Mouse (Mus musculus): ENCODE data around the gene Tmem151b.
A peak's percentile ranks its signal among the peaks of the same experiment; 100 is the strongest.

The Tmem151b gene

DNA sequence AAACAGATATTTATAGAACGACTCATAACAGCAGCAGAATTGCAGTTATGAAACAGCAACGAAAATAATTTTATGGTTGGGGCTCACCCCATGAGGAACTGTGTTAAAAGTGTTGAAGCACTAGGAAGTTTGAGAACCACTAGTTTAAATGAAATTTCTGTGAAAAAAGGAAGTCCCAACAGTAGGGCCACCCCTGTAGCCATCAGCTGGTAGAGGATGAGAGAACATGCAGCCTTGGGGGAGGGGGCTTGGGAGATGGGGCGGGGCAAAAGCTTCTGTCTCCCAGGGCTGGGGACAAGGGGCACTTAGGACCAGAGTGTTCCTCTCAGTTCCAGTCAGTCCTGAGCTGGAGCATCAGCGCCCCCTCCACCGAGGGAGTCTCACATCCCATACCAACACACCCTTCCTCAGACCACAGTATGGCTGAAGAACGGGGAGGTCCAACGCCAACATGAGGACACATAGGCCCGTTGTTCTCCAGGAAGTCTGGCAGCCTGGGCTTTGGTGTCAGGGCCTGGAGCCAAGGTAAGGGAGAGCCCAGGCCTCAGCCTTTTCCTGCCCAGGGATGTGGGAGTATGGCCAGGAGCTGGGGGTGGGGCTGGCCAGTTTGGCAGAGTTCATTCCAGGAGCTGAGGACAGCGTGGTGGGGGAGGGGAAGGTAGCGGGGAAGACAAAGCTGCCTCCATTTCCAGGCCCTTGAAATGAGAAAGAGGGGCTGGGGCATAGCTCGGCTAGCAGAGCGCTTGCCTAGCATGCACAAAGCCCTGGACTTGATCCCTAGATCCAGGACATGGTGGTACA, 34.8 kb upstream of the Tmem151b start:
- no peak for DNase-seq (ENCODE audit: low read depth in 1 of 2, low spot score in 2 of 2)

DNA sequence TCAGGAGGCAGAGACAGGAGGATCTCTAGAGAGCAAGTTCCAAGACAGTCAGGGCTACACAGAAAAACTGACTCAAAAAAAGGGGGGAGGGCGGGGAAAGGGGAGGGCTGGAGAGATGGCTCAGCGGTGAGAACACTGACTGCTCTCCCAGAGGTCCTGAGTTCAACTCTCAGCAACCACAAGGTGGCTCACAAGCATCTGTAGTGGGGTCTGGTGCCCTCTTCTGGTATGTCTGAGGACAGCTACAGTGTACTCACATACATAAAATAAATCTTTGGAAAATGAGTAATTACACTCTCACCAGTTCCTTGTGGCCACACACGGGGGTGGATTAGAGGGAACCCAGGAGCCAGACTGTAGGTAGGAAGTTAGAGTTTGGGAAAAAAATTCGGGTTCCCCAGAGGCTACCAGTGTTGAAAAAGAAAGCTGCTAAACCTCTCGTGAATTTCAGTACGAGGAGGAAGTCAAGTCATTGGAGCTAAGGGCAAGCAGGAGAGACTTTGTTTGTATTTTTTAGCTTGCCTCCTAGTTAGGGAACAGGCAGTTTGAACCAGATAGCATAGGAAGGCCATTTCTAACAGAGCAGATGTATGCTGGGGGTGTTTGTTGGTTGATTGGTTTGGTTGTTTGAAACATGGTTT, 33.4 kb upstream of the Tmem151b start:
- no peak for DNase-seq (ENCODE audit: low read depth in 1 of 2, low spot score in 2 of 2)

DNA sequence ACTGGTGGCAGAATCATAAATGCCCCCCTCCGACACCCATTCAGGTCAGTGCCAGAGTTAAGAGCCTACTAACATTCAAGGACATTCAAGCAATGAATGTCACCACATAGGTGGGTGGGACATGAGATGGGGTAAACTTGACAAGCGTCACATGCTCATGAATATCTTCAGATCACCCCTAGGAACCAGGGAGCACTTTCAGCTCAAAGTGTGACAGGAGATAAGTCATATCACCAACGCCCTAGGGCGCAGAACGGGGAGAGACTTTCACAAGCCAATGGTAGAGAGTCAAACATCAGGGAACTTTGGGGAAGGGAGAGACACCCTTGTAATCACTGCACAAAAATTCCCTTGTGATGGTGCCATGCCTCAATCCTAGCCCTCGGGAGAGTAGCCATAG, 32.7 kb upstream of the Tmem151b start:
- DNase-seq (ENCODE audit: low read depth in 1 of 2, low spot score in 2 of 2): no peak

DNA sequence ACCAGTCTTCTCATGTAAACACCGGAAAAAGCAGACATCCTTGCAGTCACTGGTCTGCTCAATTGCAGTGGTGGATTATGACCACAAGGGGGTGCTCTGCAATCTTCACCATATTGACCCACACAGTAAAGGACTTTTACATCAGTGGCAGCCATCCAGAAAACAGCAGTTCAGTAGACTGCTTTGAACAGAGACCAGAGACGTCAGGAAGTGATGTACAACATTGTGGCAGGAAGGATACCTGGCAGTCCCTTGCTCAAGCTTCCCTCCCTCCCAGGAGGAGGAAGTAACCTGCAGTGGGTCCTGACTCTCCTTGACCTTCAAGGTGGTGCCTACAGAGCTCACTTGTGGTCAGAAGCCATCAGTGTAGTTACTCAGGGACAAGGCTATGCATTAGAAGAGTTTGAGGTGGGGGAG, 32.1 kb upstream of the Tmem151b start:
- peak in 1 of 2 experiments; percentile 48 for DNase-seq (ENCODE audit: low read depth in 1 of 2, low spot score in 2 of 2)

DNA sequence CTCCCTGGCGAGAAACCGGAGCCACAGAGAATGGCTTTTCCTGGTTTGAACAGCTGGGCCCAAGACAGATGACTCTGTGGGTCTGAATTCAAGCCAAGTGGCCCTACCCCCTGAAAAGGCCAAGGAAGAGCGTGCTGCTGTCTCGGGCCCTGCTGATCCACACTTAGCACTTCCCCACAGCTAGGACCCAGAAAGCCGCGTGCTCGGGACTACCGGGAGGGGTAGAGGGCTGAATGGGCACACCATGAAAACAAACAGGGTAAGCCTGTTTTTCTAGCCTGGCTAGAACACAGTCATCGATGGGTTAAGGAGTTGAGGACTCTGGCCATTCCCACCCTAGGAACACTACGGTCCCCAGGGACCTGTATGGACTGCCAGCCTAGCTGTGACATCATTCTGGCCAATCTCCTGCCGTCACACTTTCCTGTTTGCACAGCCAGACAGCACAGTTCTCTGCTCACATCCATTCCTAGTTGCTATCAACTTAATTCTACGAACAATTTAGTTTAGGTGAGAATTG, 31.5 kb upstream of the Tmem151b start:
- DNase-seq (ENCODE audit: low read depth in 1 of 2, low spot score in 2 of 2): no peak

DNA sequence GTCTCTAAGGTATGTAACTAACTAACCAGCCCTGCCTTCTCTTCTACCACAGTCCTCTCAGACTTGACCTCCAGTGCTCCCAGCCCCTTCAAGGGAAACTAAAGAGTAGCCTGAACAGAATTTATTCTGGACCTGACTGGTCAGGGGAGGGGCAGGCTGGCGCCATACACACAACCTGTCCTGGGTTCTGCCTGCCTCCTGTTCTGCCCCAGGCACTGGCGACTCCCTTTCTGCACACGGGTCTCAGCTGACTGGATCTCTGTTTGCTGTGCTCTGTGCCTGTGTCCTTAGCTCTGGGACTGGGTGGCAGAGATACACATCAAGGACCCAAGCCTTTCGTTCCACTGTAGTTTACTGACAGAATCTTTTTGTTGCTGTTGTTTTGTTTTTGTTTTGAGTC, 30.1 kb upstream of the Tmem151b start:
- no peak for DNase-seq (ENCODE audit: low read depth in 1 of 2, low spot score in 2 of 2)

DNA sequence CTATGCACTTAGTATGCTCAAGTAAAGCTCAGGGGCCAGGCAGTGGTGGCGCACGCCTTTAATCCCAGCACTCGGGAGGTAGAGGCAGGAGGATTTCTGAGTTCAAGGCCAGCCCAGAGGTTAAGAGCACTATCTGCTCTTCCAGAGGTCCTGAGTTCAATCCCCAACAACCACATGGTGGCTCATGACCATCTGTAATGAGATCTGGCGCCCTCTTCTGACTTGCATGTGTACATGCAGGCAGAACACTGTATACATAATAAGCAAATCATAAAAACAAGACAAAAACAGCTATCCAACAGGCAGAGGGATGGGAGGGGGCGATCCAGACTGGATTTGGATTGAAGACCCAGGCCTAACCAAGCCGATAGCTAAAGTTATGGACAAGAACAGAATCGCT, 29.4 kb upstream of the Tmem151b start:
- no peak for DNase-seq (ENCODE audit: low read depth in 1 of 2, low spot score in 2 of 2)

DNA sequence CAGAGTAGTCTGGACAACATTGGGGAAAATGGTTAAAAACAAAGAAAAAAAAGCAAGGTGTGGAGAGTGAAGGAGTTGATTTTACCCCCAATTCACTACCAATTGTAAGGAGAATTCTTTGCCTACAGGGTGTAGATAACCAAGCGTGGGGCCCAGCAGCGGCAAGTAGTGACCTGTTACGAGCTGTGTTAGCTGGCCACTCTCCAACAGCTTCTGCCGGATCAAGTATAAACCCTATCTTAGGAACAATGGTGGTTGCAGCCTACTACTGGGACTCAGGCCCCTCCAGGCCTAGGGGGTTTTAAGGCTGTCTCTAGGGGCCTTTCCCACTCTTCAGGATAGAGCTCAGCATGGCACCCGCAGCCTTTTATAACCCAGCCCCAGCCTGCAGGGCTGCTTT, 28.8 kb upstream of the Tmem151b start:
- no peak for DNase-seq (ENCODE audit: low read depth in 1 of 2, low spot score in 2 of 2)

DNA sequence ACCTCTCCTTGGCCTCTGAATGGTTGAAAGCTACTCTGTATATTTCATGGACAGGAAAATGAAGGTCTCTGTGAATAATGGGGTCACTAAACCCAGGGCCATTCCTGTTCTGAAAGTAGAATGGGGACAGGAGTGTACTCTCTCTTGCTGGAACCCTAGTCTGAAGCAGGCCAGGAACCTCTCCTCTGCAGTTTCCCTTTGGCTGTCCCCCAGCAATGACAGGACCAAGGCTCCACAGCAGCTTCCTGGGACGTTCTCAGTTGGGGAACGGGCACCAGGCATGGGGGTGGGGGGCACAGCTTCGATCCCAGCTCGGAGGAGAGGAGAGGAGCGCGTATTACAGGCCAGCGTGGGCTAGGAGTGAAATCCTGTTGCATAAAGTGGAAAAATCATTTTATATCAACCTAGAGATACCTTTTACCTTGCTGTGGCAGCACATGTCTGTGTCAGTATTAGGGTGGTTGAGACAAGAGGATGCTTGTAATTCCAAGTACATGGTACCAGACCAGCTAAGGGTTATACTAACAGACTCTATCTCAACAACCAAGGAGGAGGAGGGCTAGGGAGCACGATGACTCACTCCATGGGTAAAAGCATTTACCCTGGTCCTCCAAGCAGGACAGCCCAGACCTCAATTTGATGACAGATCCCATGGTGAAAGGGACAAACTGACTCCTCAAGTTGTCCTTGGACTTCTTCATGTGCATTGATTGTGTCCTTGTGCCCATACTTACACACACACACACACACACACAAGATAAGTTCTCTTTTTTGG, 25.8 kb upstream of the Tmem151b start:
- no peak for DNase-seq (ENCODE audit: low read depth in 1 of 2, low spot score in 2 of 2)

DNA sequence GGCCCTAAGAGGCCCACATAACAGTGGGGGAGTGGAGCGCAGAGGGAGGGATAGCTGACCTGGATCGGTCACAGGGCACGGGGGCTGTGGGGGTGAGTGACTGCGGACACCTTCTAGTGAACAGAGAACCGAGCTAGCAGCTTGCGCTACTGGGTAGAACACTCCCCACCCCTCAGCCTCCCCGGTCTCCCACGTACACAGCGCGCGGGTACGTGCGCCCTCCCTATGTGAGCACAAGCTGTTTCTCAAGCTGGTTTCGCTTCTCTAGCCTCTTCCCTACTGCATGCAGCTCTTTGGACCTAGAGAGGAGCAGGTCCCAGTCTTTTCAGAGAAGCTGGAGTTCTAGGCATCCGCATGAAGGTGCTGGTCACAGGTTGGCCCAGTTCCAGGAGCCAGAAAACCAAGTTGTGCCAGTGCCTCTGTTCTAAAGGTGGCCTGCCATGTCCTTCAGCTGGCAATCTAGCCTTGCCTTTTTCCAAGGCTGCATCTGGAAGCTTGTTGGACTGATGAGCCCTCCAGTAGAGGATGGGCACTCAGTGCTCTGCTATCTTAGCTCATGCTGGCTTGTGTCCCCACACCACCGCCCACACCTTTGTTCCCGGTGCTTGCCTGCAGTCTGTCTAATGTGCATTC, 24.8 kb upstream of the Tmem151b start:
- peak in 1 of 2 experiments; percentile 53 for DNase-seq (ENCODE audit: low read depth in 1 of 2, low spot score in 2 of 2)

DNA sequence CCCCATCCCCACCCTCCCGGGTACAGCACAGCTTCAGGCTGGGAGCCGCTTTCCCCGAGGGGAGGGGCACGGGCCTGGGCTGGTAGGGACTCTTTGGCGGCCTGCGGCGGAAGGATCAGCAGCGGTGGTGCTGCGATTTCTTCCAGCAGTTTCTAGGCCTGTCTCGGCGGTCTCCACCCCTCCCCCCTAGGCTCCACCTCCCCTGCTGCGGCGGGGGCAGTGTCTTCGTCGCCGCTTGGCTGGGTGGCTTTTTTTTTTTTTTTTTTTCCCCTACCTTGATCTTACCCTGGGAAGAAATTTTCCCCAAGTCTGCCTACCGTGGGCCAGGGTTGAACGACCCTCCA, 24.3 kb upstream of the Tmem151b start:
- DNase-seq (ENCODE audit: low read depth in 1 of 2, low spot score in 2 of 2): peak in 1 of 2 experiments; percentile 78

DNA sequence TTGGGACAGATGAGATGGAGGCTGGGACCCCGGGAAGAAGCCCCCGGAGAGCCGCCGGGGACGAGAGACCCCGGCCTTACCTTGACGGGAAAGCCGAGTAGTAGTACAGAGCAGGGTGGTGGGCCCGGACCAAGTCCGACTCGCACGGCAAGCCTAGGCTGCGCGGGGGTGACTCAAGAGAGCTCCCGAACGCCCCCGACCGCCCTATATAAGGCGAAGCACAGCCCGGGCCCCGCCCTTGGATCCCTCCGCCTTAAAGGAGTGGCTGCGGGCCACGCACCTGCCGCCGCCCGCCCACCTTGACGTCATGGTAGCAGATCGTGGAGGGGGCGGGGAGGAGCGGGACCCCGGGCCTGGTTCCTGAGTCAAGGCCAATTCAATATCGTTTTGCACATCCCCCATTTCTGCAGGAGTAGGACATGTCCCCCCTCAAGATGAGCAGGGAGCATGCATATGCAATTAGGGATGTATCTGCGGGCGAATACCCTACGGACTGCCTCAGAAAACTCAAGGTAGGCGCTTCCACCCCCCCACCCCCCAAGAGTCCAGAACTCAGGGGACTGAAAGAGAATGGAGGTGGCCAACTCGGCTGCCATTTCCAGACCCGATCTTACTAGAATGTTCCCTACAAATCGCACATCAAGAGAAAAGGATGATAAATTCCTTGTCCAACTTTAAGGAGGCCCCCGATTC, 23.8 kb upstream of the Tmem151b start, which contains the start of gene Hsp90ab1:
Gene Hsp90ab1 (minus strand): TSS at position 185 of the 693 bp plus-strand sequence.
- peak; percentile 77 to 92 for DNase-seq (ENCODE audit: low read depth in 1 of 2, low spot score in 2 of 2)

DNA sequence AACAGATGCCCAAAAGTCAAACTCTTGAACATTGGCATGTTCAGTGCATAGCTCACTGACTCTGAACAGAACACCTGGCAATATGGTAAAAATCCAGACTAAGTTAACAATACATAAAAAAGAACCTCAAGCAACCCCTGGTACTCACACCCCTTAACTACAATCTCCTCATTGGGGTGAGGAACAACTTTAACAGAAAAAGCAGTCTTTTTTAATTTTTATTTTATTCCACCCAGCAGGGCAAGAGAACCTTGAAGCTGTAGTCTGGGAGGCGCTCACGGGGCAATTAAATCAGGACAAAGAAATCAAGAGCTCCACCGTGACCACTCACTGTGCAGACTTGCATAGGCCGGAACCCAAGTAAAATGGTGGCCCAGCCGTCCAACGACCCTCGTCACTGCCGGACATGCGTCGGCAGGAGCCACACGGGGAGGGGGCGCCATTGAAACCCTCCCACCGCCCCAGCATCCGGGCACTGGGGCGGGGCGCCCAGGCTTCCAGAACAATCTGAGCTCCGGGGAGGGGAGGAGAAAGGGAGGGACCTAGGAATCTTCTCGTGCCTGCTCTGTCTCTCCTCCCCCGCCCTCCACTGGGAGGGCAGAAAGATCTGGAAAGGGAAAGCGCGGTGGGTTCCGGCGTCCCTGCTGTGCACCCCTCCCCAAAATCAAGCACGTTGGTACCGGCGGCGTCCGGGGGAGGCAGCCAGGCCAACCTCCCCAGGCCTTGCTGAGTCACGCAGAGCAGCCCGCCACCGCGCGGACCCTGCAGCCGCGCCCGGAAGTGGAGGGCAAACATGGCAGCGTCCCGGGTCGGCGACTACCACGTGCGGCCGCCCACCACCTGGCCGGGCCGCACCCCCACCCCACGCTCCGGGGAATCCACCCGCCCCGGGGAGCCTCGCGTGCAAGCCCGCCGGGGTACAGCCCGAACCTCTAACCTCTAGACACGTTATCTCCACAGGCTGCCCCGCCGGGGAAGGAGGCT, 22.9 kb upstream of the Tmem151b start:
- no peak for DNase-seq (ENCODE audit: low read depth in 1 of 2, low spot score in 2 of 2)

DNA sequence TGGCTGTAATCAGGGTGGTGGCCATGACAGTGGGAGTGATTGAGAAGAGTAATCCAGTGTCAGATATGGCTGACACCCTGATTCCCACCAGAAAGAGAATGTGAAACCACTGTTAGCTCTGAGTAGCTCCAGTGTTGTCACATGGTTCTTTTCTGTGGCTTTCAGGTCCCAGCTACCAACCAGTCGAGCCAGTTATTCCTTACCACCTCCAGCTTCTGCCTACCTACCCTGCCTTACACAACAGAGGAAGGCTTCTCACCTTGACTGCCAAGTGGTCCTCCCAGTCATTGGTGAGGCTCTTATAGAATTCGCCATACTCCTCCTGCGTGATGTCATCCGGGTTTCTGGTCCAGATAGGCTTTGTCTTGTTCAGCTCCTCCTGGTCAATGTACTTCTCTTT, 20.5 kb upstream of the Tmem151b start:
- DNase-seq (ENCODE audit: low read depth in 1 of 2, low spot score in 2 of 2): no peak

DNA sequence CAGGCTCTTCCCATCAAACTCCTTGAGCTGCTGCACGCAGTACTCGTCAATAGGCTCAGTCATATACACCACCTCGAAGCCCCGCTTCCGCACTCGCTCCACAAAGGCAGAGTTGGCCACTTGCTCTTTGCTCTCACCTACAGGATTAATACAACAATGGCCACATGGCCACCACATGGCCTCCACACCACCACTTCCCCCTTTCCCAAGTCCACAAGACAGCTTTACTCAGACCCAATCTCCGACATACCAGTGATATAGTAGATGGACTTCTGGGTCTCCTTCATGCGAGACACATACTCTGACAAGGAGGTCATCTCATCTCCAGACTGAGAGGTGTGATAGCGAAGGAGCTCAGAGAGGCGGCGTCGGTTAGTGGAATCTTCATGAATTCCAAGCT, 19.5 kb upstream of the Tmem151b start:
- no peak for DNase-seq (ENCODE audit: low read depth in 1 of 2, low spot score in 2 of 2)

DNA sequence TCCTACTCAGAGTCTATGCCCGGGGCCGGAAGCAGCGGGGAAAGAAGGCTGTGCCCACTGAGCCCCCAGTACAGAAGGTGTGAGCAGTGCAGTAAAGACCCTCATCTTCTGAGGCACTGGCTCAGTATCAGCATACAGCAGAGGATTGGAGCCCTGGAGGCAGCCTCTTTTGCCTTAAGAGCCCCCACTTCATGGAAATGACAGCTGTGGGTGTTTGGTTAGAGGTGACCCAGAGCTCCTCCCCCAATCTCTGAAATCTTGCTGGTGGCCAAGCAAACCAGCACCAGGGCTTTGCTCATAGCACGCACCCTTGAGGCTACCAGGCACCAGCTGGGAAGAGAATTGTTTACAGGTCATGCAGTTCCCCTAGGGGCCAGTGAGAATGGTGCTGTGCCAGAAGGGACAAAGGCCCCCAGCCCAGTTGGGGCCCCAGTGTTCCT, 17.7 kb upstream of the Tmem151b start:
- no peak for DNase-seq (ENCODE audit: low read depth in 1 of 2, low spot score in 2 of 2)

DNA sequence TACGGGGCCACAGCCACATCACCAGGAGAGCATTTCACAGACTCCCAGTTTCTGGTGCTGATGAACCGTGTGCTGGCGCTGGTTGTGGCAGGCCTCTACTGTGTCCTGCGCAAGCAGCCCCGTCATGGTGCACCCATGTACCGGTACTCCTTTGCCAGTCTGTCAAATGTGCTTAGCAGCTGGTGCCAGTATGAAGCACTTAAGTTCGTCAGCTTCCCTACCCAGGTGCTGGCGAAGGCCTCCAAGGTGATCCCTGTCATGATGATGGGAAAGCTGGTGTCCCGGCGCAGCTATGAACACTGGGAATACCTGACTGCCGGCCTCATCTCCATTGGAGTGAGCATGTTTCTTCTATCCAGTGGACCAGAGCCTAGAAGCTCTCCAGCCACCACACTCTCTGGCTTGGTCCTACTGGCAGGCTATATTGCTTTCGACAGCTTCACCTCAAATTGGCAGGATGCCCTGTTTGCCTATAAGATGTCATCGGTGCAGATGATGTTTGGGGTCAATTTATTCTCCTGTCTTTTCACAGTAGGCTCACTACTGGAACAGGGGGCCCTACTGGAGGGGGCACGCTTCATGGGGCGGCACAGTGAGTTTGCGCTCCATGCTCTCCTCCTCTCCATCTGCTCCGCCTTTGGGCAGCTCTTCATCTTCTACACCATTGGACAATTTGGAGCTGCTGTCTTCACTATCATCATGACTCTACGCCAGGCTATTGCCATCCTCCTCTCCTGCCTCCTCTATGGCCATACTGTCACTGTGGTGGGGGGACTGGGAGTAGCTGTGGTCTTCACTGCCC, 17.1 kb upstream of the Tmem151b start:
- no peak for DNase-seq (ENCODE audit: low read depth in 1 of 2, low spot score in 2 of 2)

DNA sequence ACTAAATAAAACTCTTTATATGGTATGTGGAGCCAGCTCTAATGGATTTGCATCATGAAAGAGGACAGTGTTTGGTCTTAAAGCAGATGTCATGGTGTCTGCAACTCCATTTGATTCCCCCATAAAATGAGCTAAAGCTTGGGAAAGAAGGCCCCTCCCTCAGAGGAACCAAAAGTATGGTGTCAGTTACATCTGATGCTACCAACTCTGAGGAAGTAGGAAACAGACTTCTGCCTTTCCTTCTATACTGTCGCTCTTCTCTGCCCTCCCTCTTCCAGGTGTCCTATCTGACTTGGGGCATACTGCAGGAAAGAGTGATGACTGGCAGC, 16.5 kb upstream of the Tmem151b start:
- no peak for DNase-seq (ENCODE audit: low read depth in 1 of 2, low spot score in 2 of 2)

DNA sequence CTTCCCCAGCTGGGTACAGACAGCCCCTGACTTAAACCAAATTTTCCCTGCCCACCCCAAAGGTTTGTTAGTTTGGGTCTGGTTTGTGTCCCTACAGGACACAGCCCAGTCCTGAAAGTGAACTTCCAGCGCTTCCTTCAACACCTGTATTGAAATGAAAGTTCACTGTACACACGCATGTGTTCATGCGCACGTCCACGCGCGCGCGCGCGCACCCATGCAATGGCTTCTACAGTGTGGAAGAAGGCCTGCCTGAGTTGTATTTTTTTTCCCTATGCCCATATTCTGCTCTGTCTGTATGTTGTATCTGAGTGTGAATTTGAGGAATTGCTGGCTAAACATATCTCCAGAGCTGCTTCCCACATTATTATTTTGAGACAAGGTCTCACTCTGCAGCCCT, 15.6 kb upstream of the Tmem151b start:
- DNase-seq (ENCODE audit: low read depth in 1 of 2, low spot score in 2 of 2): no peak

Measured in monocyte, adult 2 months (primary cell).